Mouse (Mus musculus) urinary bladder, adult 18-20 months (tissue): ENCODE measurements around the gene Cngb1.

Source experiments
- DNase-seq, 2 experiments: peaks; one replicate each; pipeline ENCODE4 v3.0.0; 2022; ENCODE audit warnings: low spot score in 2 of 2, mixed read lengths in 2 of 2

The Cngb1 gene

GRCm38 (mm10) chr8:95324646-95325045 lies 18.3 kb upstream of the Cngb1 start:
- DNase-seq = no peak

GRCm38 (mm10) chr8:95323201-95323600 lies 16.8 kb upstream of the Cngb1 start:
- DNase-seq = no peak

GRCm38 (mm10) chr8:95320224-95321139 lies 14.1 kb upstream of the Cngb1 start:
- peak; percentile 56 to 77 for DNase-seq

- no peak for DNase-seq
Measured at GRCm38 (mm10) chr8:95315350-95315749, 9.0 kb upstream of the Cngb1 start.

- DNase-seq = no peak
Measured at GRCm38 (mm10) chr8:95314707-95315106, 8.3 kb upstream of the Cngb1 start.

GRCm38 (mm10) chr8:95313857-95314256 lies 7.5 kb upstream of the Cngb1 start:
- no peak for DNase-seq

- DNase-seq = no peak
Measured at GRCm38 (mm10) chr8:95312836-95313235, 6.5 kb upstream of the Cngb1 start.

GRCm38 (mm10) chr8:95310342-95310970 lies 4.1 kb upstream of the Cngb1 start, which contains the start of gene Tepp:
Gene Tepp (plus strand): TSS chr8:95310566.
- no peak for DNase-seq

- no peak for DNase-seq
Measured at GRCm38 (mm10) chr8:95305526-95305925, 859 bp downstream of the Cngb1 start.

GRCm38 (mm10) chr8:95302410-95302809 lies 4.0 kb downstream of the Cngb1 start:
- no peak for DNase-seq

GRCm38 (mm10) chr8:95293891-95294290 lies 12.5 kb downstream of the Cngb1 start:
- DNase-seq = no peak

GRCm38 (mm10) chr8:95293172-95293571 lies 13.2 kb downstream of the Cngb1 start:
- DNase-seq = peak; percentile 33 to 71

GRCm38 (mm10) chr8:95289066-95289650 lies 17.2 kb downstream of the Cngb1 start:
- DNase-seq = no peak

GRCm38 (mm10) chr8:95281493-95281892 lies 24.9 kb downstream of the Cngb1 start:
- no peak for DNase-seq

- DNase-seq = no peak
Measured at GRCm38 (mm10) chr8:95272871-95273270, 33.5 kb downstream of the Cngb1 start.

- DNase-seq = no peak
Measured at GRCm38 (mm10) chr8:95271841-95272240, 34.5 kb downstream of the Cngb1 start.

GRCm38 (mm10) chr8:95270501-95270900 lies 35.9 kb downstream of the Cngb1 start:
- no peak for DNase-seq

GRCm38 (mm10) chr8:95262181-95262580 lies 44.2 kb downstream of the Cngb1 start:
- no peak for DNase-seq

- no peak for DNase-seq
Measured at GRCm38 (mm10) chr8:95255611-95256010, 50.8 kb downstream of the Cngb1 start.

- peak; percentile 91 to 93 for DNase-seq
Measured at GRCm38 (mm10) chr8:95254564-95255434, 51.6 kb downstream of the Cngb1 start.

- DNase-seq = no peak
Measured at GRCm38 (mm10) chr8:95252056-95252455, 54.3 kb downstream of the Cngb1 start.

- no peak for DNase-seq
Measured at GRCm38 (mm10) chr8:95249847-95250246, 56.5 kb downstream of the Cngb1 start.
